Mouse (Mus musculus): ENCODE measurements around the gene Aadacl3. TPM values are rescaled to one million over a fixed set of nuclear protein-coding genes. Genes with fewer than 3 reads are reported as not detected.

Gene Aadacl3
- total and polyA plus RNA-seq, 3 experiments: not detected

DNA sequence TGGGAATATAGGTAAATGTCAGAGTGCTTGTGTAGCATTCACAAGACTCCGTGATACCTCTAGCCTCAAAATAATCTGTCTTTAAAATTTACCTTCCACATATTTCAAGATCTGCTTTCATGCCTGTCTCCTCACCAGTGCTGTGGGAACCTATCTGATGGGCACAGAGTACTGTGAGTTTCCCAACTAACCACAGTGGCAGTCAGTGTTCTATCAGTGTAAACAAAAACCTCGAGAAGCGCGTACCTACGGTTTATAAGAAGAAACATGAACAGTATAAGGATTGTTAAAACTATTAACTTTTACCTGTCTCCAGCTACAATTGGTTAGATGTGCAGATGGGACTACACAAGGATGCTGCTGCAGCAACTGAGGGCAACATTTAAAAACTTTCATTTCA, 30.3 kb downstream of the Aadacl3 start:
- H3K27me3 ChIP-seq (ENCODE audit: control insufficient read depth in 1 of 2, insufficient read depth in 2 of 2, low read length in 2 of 2): no peaks in the 10 kb centered on the region
- H3K27ac ChIP-seq (ENCODE audit: control insufficient read depth, low read depth, low read length): no peak overlapping the region
- no peak for TF ChIP-seq TAL1 (IDR thresholded peaks at IDR 0.05; ENCODE audit: low read length)
- TF ChIP-seq JUND (IDR thresholded peaks at IDR 0.05; ENCODE audit: low read depth, low read length): no peak
- TF ChIP-seq RCOR1 (IDR thresholded peaks at IDR 0.05; ENCODE audit: low read depth, low read length): no peak
- TF ChIP-seq POLR2A (IDR thresholded peaks at IDR 0.05; ENCODE audit: control insufficient read depth in 1 of 2, insufficient read depth in 1 of 2, low read depth in 1 of 2, low read length in 2 of 2, poor library complexity in 1 of 2): no peak
- no peak for TF ChIP-seq NRF1 (IDR thresholded peaks at IDR 0.05; ENCODE audit: insufficient read depth, low read depth, low read length, poor library complexity, severe bottlenecking)
- TF ChIP-seq ZNF384 (IDR thresholded peaks at IDR 0.05; ENCODE audit: low read depth, low read length): no peak
- TF ChIP-seq USF2 (IDR thresholded peaks at IDR 0.05; ENCODE audit: borderline replicate concordance in 1 of 2, insufficient read depth in 1 of 2, low read depth in 1 of 2, low read length in 2 of 2): no peak
- no peak for TF ChIP-seq MAX (IDR thresholded peaks at IDR 0.05; ENCODE audit: low read length)
- no peak for TF ChIP-seq ELF1 (IDR thresholded peaks at IDR 0.05; ENCODE audit: low read depth, low read length)
- no peak for TF ChIP-seq GABPA (IDR thresholded peaks at IDR 0.05; ENCODE audit: low read depth, low read length)
- TF ChIP-seq SMC3 (IDR thresholded peaks at IDR 0.05; ENCODE audit: low read depth, low read length): no peak
- TF ChIP-seq GATA1 (IDR thresholded peaks at IDR 0.05; ENCODE audit: low read depth, low read length): no peak
- no peak for TF ChIP-seq POLR2AphosphoS2 (IDR thresholded peaks at IDR 0.05; ENCODE audit: low read length)
- no peak for TF ChIP-seq ETS1 (IDR thresholded peaks at IDR 0.05; ENCODE audit: low read depth, low read length)
- no peak for TF ChIP-seq CTCF (IDR thresholded peaks at IDR 0.05 in 2 of 3, conservative IDR thresholded peaks at IDR 0.05 in 1 of 3; ENCODE audit: control insufficient read depth in 1 of 3, insufficient read depth in 1 of 3, low read depth in 2 of 3, low read length in 3 of 3, poor library complexity in 1 of 3, severe bottlenecking in 1 of 3)
- TF ChIP-seq SIN3A (IDR thresholded peaks at IDR 0.05; ENCODE audit: low read length): no peak
- no peak for TF ChIP-seq CHD1 (IDR thresholded peaks at IDR 0.05; ENCODE audit: low read depth, low read length)
- TF ChIP-seq E2F4 (IDR thresholded peaks at IDR 0.05; ENCODE audit: borderline replicate concordance, low read depth, low read length): no peak
- H3K79me2 ChIP-seq (ENCODE audit: control insufficient read depth, insufficient read depth, low read length, poor library complexity): no peaks in the 10 kb centered on the region
- no peak overlapping the region for H3K9ac ChIP-seq (ENCODE audit: control insufficient read depth, low read depth, low read length, poor library complexity, severe bottlenecking)
- H3K9me3 ChIP-seq (replicated peaks; ENCODE audit: insufficient read depth, low read length): no peaks in the 10 kb centered on the region
- no peaks in the 10 kb centered on the region for H3K4me1 ChIP-seq (ENCODE audit: control insufficient read depth in 1 of 2, insufficient read depth in 2 of 2, low read length in 2 of 2)
- H3K4me3 ChIP-seq (ENCODE audit: control insufficient read depth in 1 of 2, insufficient read depth in 1 of 2, low read depth in 2 of 2, low read length in 2 of 2): no peak overlapping the region
- H3K36me3 ChIP-seq (ENCODE audit: control insufficient read depth in 1 of 2, insufficient read depth in 2 of 2, low read length in 2 of 2): no peaks in the 10 kb centered on the region
- DNase-seq (ENCODE audit: low read depth, low spot score): no peak

DNA sequence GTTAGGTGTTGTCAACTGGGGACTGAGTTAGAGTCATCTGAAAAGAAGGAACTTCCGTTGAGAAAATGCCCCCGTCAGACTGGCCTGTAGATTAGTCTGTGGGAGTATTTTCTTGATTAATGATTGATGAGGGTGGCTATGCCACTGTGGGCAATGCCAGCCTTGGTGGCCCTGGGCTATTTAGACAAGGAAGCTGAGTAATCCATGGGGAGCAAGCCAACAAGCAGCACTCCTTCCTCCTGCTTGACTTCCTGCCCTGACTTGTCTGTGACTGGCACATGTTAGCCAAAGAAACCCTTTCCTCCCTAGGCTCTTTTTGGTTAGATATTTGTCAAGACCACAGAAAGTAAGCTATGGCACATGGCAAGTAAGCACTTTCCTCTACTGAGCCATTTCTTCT, 32.8 kb downstream of the Aadacl3 start:
- H3K27ac ChIP-seq (ENCODE audit: control insufficient read depth, low read depth, low read length): no peak overlapping the region
- H3K4me3 ChIP-seq (ENCODE audit: control insufficient read depth in 1 of 2, insufficient read depth in 1 of 2, low read depth in 2 of 2, low read length in 2 of 2): no peak overlapping the region
- TF ChIP-seq TBP (IDR thresholded peaks at IDR 0.05; ENCODE audit: low read depth, low read length) (no peak), RAD21 (IDR thresholded peaks at IDR 0.05; ENCODE audit: low read depth, low read length) (no peak), POLR2AphosphoS5 (IDR thresholded peaks at IDR 0.05; ENCODE audit: borderline replicate concordance, low read depth, low read length) (no peak), ZC3H11A (IDR thresholded peaks at IDR 0.05; ENCODE audit: low read depth, low read length) (no peak), POLR2AphosphoS2 (IDR thresholded peaks at IDR 0.05; ENCODE audit: low read length) (no peak)
- H3K27me3 ChIP-seq (ENCODE audit: control insufficient read depth in 1 of 2, insufficient read depth in 2 of 2, low read length in 2 of 2): no peaks in the 10 kb centered on the region
- no peak overlapping the region for H3K9ac ChIP-seq (ENCODE audit: control insufficient read depth, low read depth, low read length, poor library complexity, severe bottlenecking)
- no peaks in the 10 kb centered on the region for H3K4me1 ChIP-seq (ENCODE audit: control insufficient read depth in 1 of 2, insufficient read depth in 2 of 2, low read length in 2 of 2)
- H3K36me3 ChIP-seq (ENCODE audit: control insufficient read depth in 1 of 2, insufficient read depth in 2 of 2, low read length in 2 of 2): no peaks in the 10 kb centered on the region
- H3K79me2 ChIP-seq (ENCODE audit: control insufficient read depth, insufficient read depth, low read length, poor library complexity): no peaks in the 10 kb centered on the region
- no peaks in the 10 kb centered on the region for H3K9me3 ChIP-seq (replicated peaks; ENCODE audit: insufficient read depth, low read length)
- DNase-seq (ENCODE audit: low read depth, low spot score): no peak

All from MEL (cell line).